Mouse (Mus musculus): ENCODE measurements at regions not wholly inside any gene's neighbourhood (a gene's known extent, or its start where the extent isn't known, plus 50 kb on each side); places are given as distances from the start of the nearest gene placed in this dataset.

- H3K4me1 ChIP-seq (replicated peaks; ENCODE audit: control insufficient read depth, insufficient read depth), result no peaks in the 10 kb centered on the region
- peak; percentile 66; the same call in 1 of the 2 replicates for ATAC-seq (ENCODE audit: low FRiP score, low TSS enrichment)
- H3K27me3 ChIP-seq (ENCODE audit: control insufficient read depth, insufficient read depth, low read length), result no peaks in the 10 kb centered on the region
- no peak overlapping the region for H3K9ac ChIP-seq (ENCODE audit: low read length)
- no peaks in the 10 kb centered on the region for H3K9me3 ChIP-seq (ENCODE audit: control insufficient read depth, low read length)
- WGBS, result 46% methylated on average over 7 of the region's 7 CpGs
- DNase-seq (ENCODE audit: low spot score), result peak; percentile 19
- TF ChIP-seq CTCF (IDR thresholded peaks at IDR 0.05; ENCODE audit: low read depth) (peak; percentile 90), EP300 (optimal IDR thresholded peaks at IDR 0.05) (no peak)
- no peaks in the 10 kb centered on the region for H3K36me3 ChIP-seq (ENCODE audit: control insufficient read depth, insufficient read depth, low read length)
- H3K4me3 ChIP-seq (ENCODE audit: low read depth, low read length), result no peak overlapping the region
- H3K27ac ChIP-seq (replicated peaks), result no peak overlapping the region
- 0 out of 2 replicates have a peak overlapping the region, but pooled peaks have one; percentile 8 for H3K4me2 ChIP-seq (replicated peaks; ENCODE audit: low read depth)
Observed at GRCm38 (mm10) chr13:42244240-42245086, 56.8 kb upstream of the Edn1 start.

GRCm38 (mm10) chr13:42245753-42246409 is 55.4 kb upstream of the Edn1 start:
- Histone ChIP-seq H3K27ac (replicated peaks) (no peak overlapping the region), H3K4me2 (replicated peaks; ENCODE audit: low read depth) (no peak overlapping the region), H3K4me1 (replicated peaks; ENCODE audit: control insufficient read depth, insufficient read depth) (no peaks in the 10 kb centered on the region), H3K4me3 (ENCODE audit: low read depth, low read length) (no peak overlapping the region), H3K9me3 (ENCODE audit: control insufficient read depth, low read length) (no peaks in the 10 kb centered on the region), H3K9ac (ENCODE audit: low read length) (no peak overlapping the region), H3K36me3 (ENCODE audit: control insufficient read depth, insufficient read depth, low read length) (no peaks in the 10 kb centered on the region), H3K27me3 (ENCODE audit: control insufficient read depth, insufficient read depth, low read length) (no peaks in the 10 kb centered on the region)
- DNase-seq (ENCODE audit: low spot score), result no peak
- 82% methylated on average over 11 of the region's 11 CpGs for WGBS
- TF ChIP-seq CTCF (IDR thresholded peaks at IDR 0.05; ENCODE audit: low read depth), result no peak
- no peak for TF ChIP-seq EP300 (optimal IDR thresholded peaks at IDR 0.05)
- ATAC-seq (ENCODE audit: low FRiP score, low TSS enrichment), result no peak
